Mouse (Mus musculus): ENCODE data around the gene Adipor1. TPM values are rescaled to one million over a fixed set of nuclear protein-coding genes. Genes with fewer than 3 reads are reported as not detected.

Gene Adipor1
- polyA plus RNA-seq, 1 experiment from 2014 or later = 102 TPM

DNA sequence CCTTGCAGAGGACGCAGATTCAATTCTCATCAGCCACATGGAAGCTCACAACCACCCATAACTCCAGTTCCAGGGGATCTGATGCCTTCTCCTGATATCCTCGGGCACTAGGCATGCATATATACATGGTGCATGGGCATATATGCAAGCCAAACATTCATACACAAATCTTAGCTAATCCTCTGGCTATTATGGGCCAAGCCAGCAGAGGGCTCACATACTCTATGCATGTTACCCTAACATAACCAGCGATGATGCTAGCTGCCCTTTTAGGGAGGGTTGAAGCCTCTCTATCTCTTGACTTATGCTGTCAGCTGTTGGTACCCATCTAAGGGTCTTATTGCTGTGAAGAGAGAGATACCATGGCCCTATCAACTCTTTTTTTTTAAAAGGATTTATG is 35.8 kb downstream of the Adipor1 start:
- H3K9me3 ChIP-seq (ENCODE audit: control insufficient read depth, low read length) = no peaks in the 10 kb centered on the region
- H3K36me3 ChIP-seq (ENCODE audit: control insufficient read depth, insufficient read depth, low read length) = no peaks in the 10 kb centered on the region
- no peak overlapping the region for H3K4me2 ChIP-seq (ENCODE audit: low read depth, low read length)
- 36% methylated on average over 3 of the region's 3 CpGs for WGBS
- H3K9ac ChIP-seq (ENCODE audit: low read depth, low read length) = no peak overlapping the region
- H3K27me3 ChIP-seq (replicated peaks; ENCODE audit: control insufficient read depth, insufficient read depth, low read length) = no peaks in the 10 kb centered on the region
- peak; percentile 48 for DNase-seq (ENCODE audit: low spot score)
- no peak overlapping the region for H3K27ac ChIP-seq (replicated peaks; ENCODE audit: low read depth, low read length)
- no peak for ATAC-seq (ENCODE audit: low read depth)
- no peak overlapping the region for H3K4me3 ChIP-seq (ENCODE audit: low read depth, low read length)
- H3K4me1 ChIP-seq (ENCODE audit: control insufficient read depth, insufficient read depth, low read length) = peaks cover under 1% of the 10 kb centered on the region; the same call in 1 of the 2 replicates

- ATAC-seq (ENCODE audit: low read depth) (peak; percentile 93), DNase-seq (ENCODE audit: low spot score) (peak; percentile 92)
- peaks cover 4% of the 10 kb centered on the region; the same call in 1 of the 2 replicates for H3K4me1 ChIP-seq (ENCODE audit: control insufficient read depth, insufficient read depth, low read length)
- H3K9ac ChIP-seq (ENCODE audit: low read depth, low read length) = peak within 1 kb of the TSS; percentile 97
- peak within 1 kb of the TSS; percentile 71 for H3K27ac ChIP-seq (replicated peaks; ENCODE audit: low read depth, low read length)
- H3K9me3 ChIP-seq (ENCODE audit: control insufficient read depth, low read length) = no peaks in the 10 kb centered on the region
- H3K36me3 ChIP-seq (ENCODE audit: control insufficient read depth, insufficient read depth, low read length) = peaks cover 21% of the 10 kb centered on the region
- H3K4me3 ChIP-seq (ENCODE audit: low read depth, low read length) = peak within 1 kb of the TSS; percentile 92
- H3K27me3 ChIP-seq (replicated peaks; ENCODE audit: control insufficient read depth, insufficient read depth, low read length) = no peaks in the 10 kb centered on the region
- peak within 1 kb of the TSS; percentile 67 for H3K4me2 ChIP-seq (ENCODE audit: low read depth, low read length)
- 3% methylated on average over 48 of the region's 61 CpGs for WGBS
These were observed 40.0 kb downstream of the Adipor1 start, which contains the start of gene Klhl12 for GRCm38 (mm10) chr1:134454904-134455824. TSS of gene Klhl12 (plus strand) at chr1:134455531.

- peak overlapping the region; percentile 92 for H3K4me3 ChIP-seq (ENCODE audit: low read depth, low read length)
- H3K4me2 ChIP-seq (ENCODE audit: low read depth, low read length) = peak overlapping the region; percentile 67
- no peak overlapping the region for H3K27ac ChIP-seq (replicated peaks; ENCODE audit: low read depth, low read length)
- peak overlapping the region; percentile 97 for H3K9ac ChIP-seq (ENCODE audit: low read depth, low read length)
- WGBS = 19% methylated on average over 5 of the region's 5 CpGs
- H3K4me1 ChIP-seq (ENCODE audit: control insufficient read depth, insufficient read depth, low read length) = peaks cover 4% of the 10 kb centered on the region; the same call in 1 of the 2 replicates
- no peaks in the 10 kb centered on the region for H3K27me3 ChIP-seq (replicated peaks; ENCODE audit: control insufficient read depth, insufficient read depth, low read length)
- no peak for ATAC-seq (ENCODE audit: low read depth)
- H3K9me3 ChIP-seq (ENCODE audit: control insufficient read depth, low read length) = no peaks in the 10 kb centered on the region
- DNase-seq (ENCODE audit: low spot score) = no peak
- peaks cover 30% of the 10 kb centered on the region for H3K36me3 ChIP-seq (ENCODE audit: control insufficient read depth, insufficient read depth, low read length)
These were observed 40.9 kb downstream of the Adipor1 start for GRCm38 (mm10) chr1:134456060-134456459.

- no peak overlapping the region for H3K4me3 ChIP-seq (ENCODE audit: low read depth, low read length)
- WGBS = 91% methylated on average over 7 of the region's 7 CpGs
- H3K27me3 ChIP-seq (replicated peaks; ENCODE audit: control insufficient read depth, insufficient read depth, low read length) = no peaks in the 10 kb centered on the region
- no peak overlapping the region for H3K9ac ChIP-seq (ENCODE audit: low read depth, low read length)
- H3K36me3 ChIP-seq (ENCODE audit: control insufficient read depth, insufficient read depth, low read length) = peaks cover 49% of the 10 kb centered on the region
- no peaks in the 10 kb centered on the region for H3K9me3 ChIP-seq (ENCODE audit: control insufficient read depth, low read length)
- H3K4me2 ChIP-seq (ENCODE audit: low read depth, low read length) = no peak overlapping the region
- peaks cover 4% of the 10 kb centered on the region; the same call in 1 of the 2 replicates for H3K4me1 ChIP-seq (ENCODE audit: control insufficient read depth, insufficient read depth, low read length)
- H3K27ac ChIP-seq (replicated peaks; ENCODE audit: low read depth, low read length) = no peak overlapping the region
- DNase-seq (ENCODE audit: low spot score) = no peak
- ATAC-seq (ENCODE audit: low read depth) = no peak
These were observed 43.1 kb downstream of the Adipor1 start for GRCm38 (mm10) chr1:134458139-134458727.

DNA sequence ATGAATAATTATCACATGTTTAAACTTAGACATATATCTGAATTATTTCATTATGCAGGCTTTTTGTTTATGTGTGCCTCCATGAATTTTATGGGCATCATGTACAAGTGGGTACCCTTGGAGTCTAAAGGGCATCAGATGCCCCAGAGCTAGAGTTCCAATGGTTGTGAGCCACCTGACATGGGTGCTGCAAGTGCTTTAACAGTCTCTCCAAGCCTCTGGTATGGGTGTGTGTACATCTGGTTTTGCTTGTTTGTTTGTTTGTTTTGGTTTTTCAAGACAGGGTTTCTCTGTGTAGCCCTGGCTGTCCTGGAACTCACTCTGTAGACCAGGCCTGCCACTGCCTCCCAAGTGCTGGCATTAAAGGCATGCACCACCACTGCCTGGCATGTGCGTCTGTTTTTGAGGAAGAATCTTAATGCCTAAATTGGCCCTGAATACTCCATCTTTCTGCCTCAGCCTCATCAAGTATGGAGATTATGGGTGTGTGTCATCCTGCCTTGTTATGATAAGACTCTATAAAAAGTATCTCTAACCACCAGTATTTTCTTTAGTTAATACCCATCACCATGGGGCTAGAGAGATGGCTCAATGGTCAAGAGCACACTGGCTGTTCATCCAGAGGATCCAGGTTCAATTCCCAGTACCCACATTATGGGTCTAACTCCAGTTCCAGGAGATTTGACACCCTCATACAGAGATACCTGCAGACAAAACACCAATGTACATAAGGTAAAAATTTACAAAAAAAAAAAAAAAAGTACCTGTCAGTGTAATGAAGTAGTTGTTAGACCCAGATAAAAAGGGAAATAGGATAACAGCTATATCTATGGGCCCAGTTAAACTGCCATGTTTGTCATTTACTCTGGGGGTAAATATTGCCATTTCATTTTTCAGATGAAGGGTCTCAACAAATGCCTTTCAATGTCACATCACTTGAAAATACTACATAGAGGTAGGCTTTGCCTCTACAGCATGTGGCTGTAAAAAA is 45.4 kb downstream of the Adipor1 start:
- Histone ChIP-seq H3K4me3 (ENCODE audit: low read depth, low read length) (no peak overlapping the region), H3K36me3 (ENCODE audit: control insufficient read depth, insufficient read depth, low read length) (peaks cover 68% of the 10 kb centered on the region), H3K9me3 (ENCODE audit: control insufficient read depth, low read length) (no peaks in the 10 kb centered on the region), H3K27me3 (replicated peaks; ENCODE audit: control insufficient read depth, insufficient read depth, low read length) (no peaks in the 10 kb centered on the region), H3K4me1 (ENCODE audit: control insufficient read depth, insufficient read depth, low read length) (peaks cover 4% of the 10 kb centered on the region; the same call in 1 of the 2 replicates), H3K9ac (ENCODE audit: low read depth, low read length) (no peak overlapping the region), H3K4me2 (ENCODE audit: low read depth, low read length) (no peak overlapping the region), H3K27ac (replicated peaks; ENCODE audit: low read depth, low read length) (no peak overlapping the region)
- DNase-seq (ENCODE audit: low spot score) = no peak
- ATAC-seq (ENCODE audit: low read depth) = no peak
- whole genome bisulfite sequencing = 90% methylated on average over 1 of the region's 1 CpGs

Other genes starting within 250 kb of the Adipor1 start
- 23.3 and 27.0 TPM in 2 replicates for gene Chil1, start 233.2 kb upstream of the Adipor1 start, polyA plus RNA-seq (2014; fragmentation: Nextera tagmentation; extraction: Ambion mirVana)
- gene Mybph, start 221.9 kb upstream of the Adipor1 start, polyA plus RNA-seq (2014; fragmentation: Nextera tagmentation; extraction: Ambion mirVana) = 151 and 157 TPM in 2 replicates
- gene Adora1, start 179.9 kb upstream of the Adipor1 start, polyA plus RNA-seq (2014; fragmentation: Nextera tagmentation; extraction: Ambion mirVana) = 1.5 and 1.8 TPM in 2 replicates
- gene Myog, start 125.4 kb upstream of the Adipor1 start, polyA plus RNA-seq (2014; fragmentation: Nextera tagmentation; extraction: Ambion mirVana) = 219 and 223 TPM in 2 replicates
- gene Ppfia4, start 82.5 kb upstream of the Adipor1 start, polyA plus RNA-seq (2014; fragmentation: Nextera tagmentation; extraction: Ambion mirVana) = 12.8 and 14.1 TPM in 2 replicates
- gene Tmem183a, start 53.4 kb upstream of the Adipor1 start, polyA plus RNA-seq (2014; fragmentation: Nextera tagmentation; extraction: Ambion mirVana) = 75.3 and 78.0 TPM in 2 replicates
- not detected in 2 replicates for gene 4933406M09Rik, start 29.4 kb upstream of the Adipor1 start, polyA plus RNA-seq (2014; fragmentation: Nextera tagmentation; extraction: Ambion mirVana)
- gene Cyb5r1, start 9.8 kb upstream of the Adipor1 start, polyA plus RNA-seq (2014; fragmentation: Nextera tagmentation; extraction: Ambion mirVana) = 29.9 and 31.5 TPM in 2 replicates
- gene Klhl12, start 40.2 kb downstream of the Adipor1 start, polyA plus RNA-seq (2014; fragmentation: Nextera tagmentation; extraction: Ambion mirVana) = 24.6 and 24.7 TPM in 2 replicates
- 42.9 and 44.6 TPM in 2 replicates for gene Rabif, start 79.3 kb downstream of the Adipor1 start, polyA plus RNA-seq (2014; fragmentation: Nextera tagmentation; extraction: Ambion mirVana)
- not detected in 2 replicates for gene Mgat4e, start 134.3 kb downstream of the Adipor1 start, polyA plus RNA-seq (2014; fragmentation: Nextera tagmentation; extraction: Ambion mirVana)
- 63.0 and 68.5 TPM in 2 replicates for gene Kdm5b, start 144.8 kb downstream of the Adipor1 start, polyA plus RNA-seq (2014; fragmentation: Nextera tagmentation; extraction: Ambion mirVana)
- 1.2 and 1.6 TPM in 2 replicates for gene Syt2, start 231.3 kb downstream of the Adipor1 start, polyA plus RNA-seq (2014; fragmentation: Nextera tagmentation; extraction: Ambion mirVana)